Mouse (Mus musculus) limb, embryonic 15.5 days (tissue): ENCODE measurements at regions not wholly inside any gene's neighbourhood (a gene's known extent, or its start where the extent isn't known, plus 50 kb on each side); places are given as distances from the start of the nearest gene placed in this dataset.

ENCODE experiments used
- ATAC-seq: fragments of 200-750 bp; cut with Nextera tagmentation; 2 replicates; pipeline ENCODE4 v1.8.0; 2017; ENCODE audit warnings: low read depth, moderate TSS enrichment; ENCODE audit not compliant: insufficient number of reproducible peaks, low FRiP score, low TSS enrichment
- H3K27ac ChIP-seq: fragments of 300-500 bp; sonication (generic); 2 replicates; pipeline ENCODE4 v1.5.1; 2015; ENCODE audit warnings: moderate library complexity, mild to moderate bottlenecking, inconsistent platforms
- H3K27me3 ChIP-seq: fragments of 300-500 bp; sonication (generic); 2 replicates; pipeline ENCODE4 v1.6.1; 2015; ENCODE audit warnings: inconsistent platforms
- H3K36me3 ChIP-seq: fragments of 300-500 bp; sonication (generic); 2 replicates; pipeline ENCODE4 v1.6.1; 2015; ENCODE audit warnings: inconsistent platforms
- H3K4me1 ChIP-seq: fragments of 300-500 bp; sonication (generic); 2 replicates; pipeline ENCODE4 v1.6.1; 2015; ENCODE audit warnings: inconsistent platforms
- H3K4me2 ChIP-seq: fragments of 300-500 bp; sonication (generic); 2 replicates; pipeline ENCODE4 v1.6.1; 2015; ENCODE audit warnings: mild to moderate bottlenecking, inconsistent platforms
- H3K4me3 ChIP-seq: fragments of 300-500 bp; sonication (generic); 2 replicates; pipeline ENCODE4 v1.5.1; 2015; ENCODE audit warnings: mild to moderate bottlenecking, inconsistent platforms
- H3K9ac ChIP-seq: fragments of 300-500 bp; sonication (generic); 2 replicates; pipeline ENCODE4 v1.6.1; 2015; ENCODE audit warnings: inconsistent platforms
- H3K9me3 ChIP-seq: fragments of 300-500 bp; sonication (generic); 2 replicates; pipeline ENCODE4 v1.6.1; 2016; ENCODE audit warnings: inconsistent platforms
- WGBS: fragments of 180-500 bp; shearing (Covaris S2); methylation state at CpG from one replicate; pipeline ENCODE4 v1.1.7; 2015; 5-methylcytosine and 5-hydroxymethylcytosine counted together

GRCm38 (mm10) chr17:84056469-84056868, 131.3 kb downstream of the Zfp36l2 start:
- Histone ChIP-seq H3K27me3 (no peaks in the 10 kb centered on the region), H3K9ac (no peak overlapping the region), H3K4me3 (no peak overlapping the region), H3K9me3 (no peaks in the 10 kb centered on the region), H3K36me3 (no peaks in the 10 kb centered on the region), H3K4me1 (peaks cover 12% of the 10 kb centered on the region), H3K4me2 (no peak overlapping the region), H3K27ac (0 out of 2 replicates have a peak overlapping the region, but pooled peaks have one; percentile 17)
- 78% methylated on average over 4 of the region's 4 CpGs for WGBS
- ATAC-seq = no peak

- H3K4me2 ChIP-seq = no peak overlapping the region
- ATAC-seq = no peak
- H3K9ac ChIP-seq = no peak overlapping the region
- H3K4me1 ChIP-seq = peaks cover 6% of the 10 kb centered on the region
- H3K9me3 ChIP-seq = no peaks in the 10 kb centered on the region
- H3K4me3 ChIP-seq = no peak overlapping the region
- no peaks in the 10 kb centered on the region for H3K27me3 ChIP-seq
- no peak overlapping the region for H3K27ac ChIP-seq
- H3K36me3 ChIP-seq = no peaks in the 10 kb centered on the region
- WGBS = 74% methylated on average over 8 of the region's 8 CpGs
Measured at GRCm38 (mm10) chr17:84052437-84052836, 135.3 kb downstream of the Zfp36l2 start.

DNA sequence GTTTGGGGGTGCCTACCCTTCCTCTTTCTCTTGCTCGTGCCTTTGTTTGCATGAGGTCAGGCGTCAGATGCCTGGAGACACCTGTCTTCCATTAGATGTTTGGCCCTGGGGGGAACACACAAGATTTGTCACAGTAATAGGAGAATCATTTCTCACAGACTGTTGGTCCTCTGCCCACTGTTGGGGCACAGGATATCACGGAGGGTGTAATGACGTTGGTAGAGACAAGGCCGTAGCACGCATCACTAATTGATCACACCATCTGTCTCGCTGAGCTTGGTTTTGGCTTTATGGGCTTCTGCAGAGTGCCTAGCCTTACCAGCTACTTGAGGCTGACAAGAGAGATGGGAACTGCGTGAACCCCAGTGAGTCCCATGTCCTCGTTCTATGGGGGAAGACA, 136.5 kb downstream of the Zfp36l2 start:
- Histone ChIP-seq H3K9me3 (no peaks in the 10 kb centered on the region), H3K9ac (no peak overlapping the region), H3K4me1 (peaks cover 6% of the 10 kb centered on the region), H3K4me2 (no peak overlapping the region), H3K4me3 (no peak overlapping the region), H3K36me3 (no peaks in the 10 kb centered on the region), H3K27ac (no peak overlapping the region), H3K27me3 (no peaks in the 10 kb centered on the region)
- no peak for ATAC-seq
- 59% methylated on average over 9 of the region's 9 CpGs for WGBS

DNA sequence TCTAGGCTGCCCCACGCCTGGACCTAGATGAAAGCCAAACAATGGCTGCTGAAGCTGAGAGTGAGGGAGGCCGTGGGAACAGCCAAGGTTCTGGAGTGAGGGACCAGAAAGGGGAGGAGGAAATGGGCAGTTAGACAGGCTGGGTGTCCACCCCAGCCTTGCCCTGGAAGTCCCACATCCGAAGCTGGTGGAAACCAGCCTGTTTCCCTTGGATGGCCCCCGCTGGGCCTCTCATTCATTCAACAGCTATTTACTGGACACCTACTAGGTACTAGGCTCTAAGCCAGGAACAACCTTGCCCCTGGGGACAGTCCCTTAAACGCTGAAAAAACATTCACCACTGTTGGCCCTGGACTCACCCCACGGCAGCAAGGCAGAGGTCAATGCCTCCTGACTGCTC, 139.2 kb downstream of the Zfp36l2 start:
- Histone ChIP-seq H3K27me3 (no peaks in the 10 kb centered on the region), H3K4me1 (peaks cover 24% of the 10 kb centered on the region), H3K4me3 (no peak overlapping the region), H3K9ac (no peak overlapping the region), H3K36me3 (no peaks in the 10 kb centered on the region), H3K4me2 (no peak overlapping the region), H3K9me3 (no peaks in the 10 kb centered on the region), H3K27ac (no peak overlapping the region)
- 54% methylated on average over 6 of the region's 6 CpGs for WGBS
- ATAC-seq = no peak

- no peak overlapping the region for H3K27ac ChIP-seq
- no peak overlapping the region for H3K9ac ChIP-seq
- WGBS = 83% methylated on average over 1 of the region's 1 CpGs
- H3K4me3 ChIP-seq = no peak overlapping the region
- H3K27me3 ChIP-seq = no peaks in the 10 kb centered on the region
- H3K9me3 ChIP-seq = no peaks in the 10 kb centered on the region
- H3K36me3 ChIP-seq = no peaks in the 10 kb centered on the region
- no peak overlapping the region for H3K4me2 ChIP-seq
- peaks cover 34% of the 10 kb centered on the region for H3K4me1 ChIP-seq
- no peak for ATAC-seq
Measured at GRCm38 (mm10) chr17:84047520-84047919, 140.2 kb downstream of the Zfp36l2 start.

- H3K4me3 ChIP-seq = no peak overlapping the region
- H3K9me3 ChIP-seq = 0 out of 2 replicates have a peak, but pooled peaks cover 3% of the 10 kb centered on the region
- no peak for ATAC-seq
- no peaks in the 10 kb centered on the region for H3K36me3 ChIP-seq
- H3K27me3 ChIP-seq = no peaks in the 10 kb centered on the region
- H3K27ac ChIP-seq = peak overlapping the region; percentile 28; the same call in 1 of the 2 replicates
- no peak overlapping the region for H3K4me2 ChIP-seq
- peaks cover 34% of the 10 kb centered on the region for H3K4me1 ChIP-seq
- no peak overlapping the region for H3K9ac ChIP-seq
- 84% methylated on average over 1 of the region's 1 CpGs for WGBS
Measured at GRCm38 (mm10) chr17:84045812-84046211, 141.9 kb downstream of the Zfp36l2 start.

DNA sequence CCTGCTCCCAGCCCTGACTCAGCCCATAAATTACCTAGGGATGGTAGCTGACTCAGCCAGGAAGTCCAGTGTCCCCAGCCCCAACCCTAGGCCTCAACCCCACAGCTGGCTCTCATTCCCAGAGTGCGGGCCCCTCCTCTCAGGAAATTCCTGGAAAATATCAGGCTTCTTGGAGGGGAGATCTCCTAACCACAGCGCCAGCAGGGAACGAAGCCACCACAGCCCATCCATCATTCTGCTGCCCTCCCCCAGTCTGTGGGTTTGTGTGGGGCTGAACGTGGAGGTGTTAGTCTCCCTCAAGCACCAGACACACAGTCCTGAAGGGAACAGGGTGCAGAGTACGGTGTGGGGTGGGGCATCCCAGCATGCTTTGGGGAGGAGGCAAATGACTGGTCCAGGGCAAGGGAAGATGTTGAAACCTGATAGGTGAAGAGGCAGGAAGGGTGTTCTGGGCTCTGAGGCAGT, 143.2 kb downstream of the Zfp36l2 start:
- H3K4me1 ChIP-seq = peaks cover 34% of the 10 kb centered on the region
- ATAC-seq = peak; percentile 82
- no peaks in the 10 kb centered on the region for H3K27me3 ChIP-seq
- 7% methylated on average over 5 of the region's 5 CpGs for WGBS
- H3K27ac ChIP-seq = peak overlapping the region; percentile 84
- 0 out of 2 replicates have a peak, but pooled peaks cover 3% of the 10 kb centered on the region for H3K9me3 ChIP-seq
- no peak overlapping the region; the same call in 1 of the 2 replicates for H3K4me2 ChIP-seq
- H3K36me3 ChIP-seq = no peaks in the 10 kb centered on the region
- no peak overlapping the region for H3K9ac ChIP-seq
- H3K4me3 ChIP-seq = no peak overlapping the region

- H3K4me1 ChIP-seq = peaks cover 39% of the 10 kb centered on the region
- H3K36me3 ChIP-seq = no peaks in the 10 kb centered on the region
- no peak overlapping the region for H3K9ac ChIP-seq
- no peak for ATAC-seq
- no peak overlapping the region for H3K4me3 ChIP-seq
- 74% methylated on average over 2 of the region's 2 CpGs for WGBS
- no peak overlapping the region for H3K4me2 ChIP-seq
- 0 out of 2 replicates have a peak, but pooled peaks cover 3% of the 10 kb centered on the region for H3K9me3 ChIP-seq
- H3K27me3 ChIP-seq = no peaks in the 10 kb centered on the region
- H3K27ac ChIP-seq = peak overlapping the region; percentile 11; the same call in 1 of the 2 replicates
Measured at GRCm38 (mm10) chr17:84043102-84043501, 144.6 kb downstream of the Zfp36l2 start.

DNA sequence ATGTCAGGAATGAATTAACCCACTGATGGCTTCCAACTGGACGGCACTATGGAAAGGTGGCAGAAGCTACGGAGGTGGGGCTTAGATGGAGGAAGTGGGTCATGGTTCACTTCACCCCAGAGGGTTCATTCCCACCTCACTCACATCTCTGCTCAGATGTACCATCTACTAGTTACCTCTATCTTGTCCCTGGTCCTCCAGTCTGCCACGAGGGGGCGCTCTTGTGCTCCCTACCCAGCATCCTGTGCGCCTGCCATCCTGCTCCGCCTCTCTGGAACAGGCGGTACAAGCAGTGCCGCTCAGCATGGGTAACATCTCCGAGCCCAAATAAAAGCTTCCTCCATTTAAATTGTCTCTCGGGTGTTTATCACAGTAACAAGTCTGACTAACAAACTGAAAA, 148.3 kb downstream of the Zfp36l2 start:
- H3K27ac ChIP-seq = no peak overlapping the region
- no peak for ATAC-seq
- H3K4me3 ChIP-seq = no peak overlapping the region
- H3K4me2 ChIP-seq = no peak overlapping the region
- H3K9ac ChIP-seq = no peak overlapping the region
- WGBS = 74% methylated on average over 10 of the region's 10 CpGs
- peaks cover 53% of the 10 kb centered on the region for H3K4me1 ChIP-seq
- H3K36me3 ChIP-seq = no peaks in the 10 kb centered on the region
- H3K27me3 ChIP-seq = no peaks in the 10 kb centered on the region
- 0 out of 2 replicates have a peak, but pooled peaks cover 3% of the 10 kb centered on the region for H3K9me3 ChIP-seq

GRCm38 (mm10) chr17:84037580-84038304, 150.0 kb downstream of the Zfp36l2 start:
- WGBS = 32% methylated on average over 11 of the region's 11 CpGs
- peak; percentile 45; the same call in 1 of the 2 replicates for ATAC-seq
- no peak overlapping the region for H3K9ac ChIP-seq

GRCm38 (mm10) chr17:84036056-84036455, 151.7 kb downstream of the Zfp36l2 start:
- 0 out of 2 replicates have a peak, but pooled peaks cover under 1% of the 10 kb centered on the region for H3K9me3 ChIP-seq
- ATAC-seq = no peak
- peaks cover 52% of the 10 kb centered on the region for H3K4me1 ChIP-seq
- no peaks in the 10 kb centered on the region for H3K27me3 ChIP-seq
- no peak overlapping the region for H3K4me2 ChIP-seq
- 71% methylated on average over 6 of the region's 6 CpGs for WGBS
- peak overlapping the region; percentile 24; the same call in 1 of the 2 replicates for H3K27ac ChIP-seq
- no peak overlapping the region for H3K4me3 ChIP-seq
- H3K36me3 ChIP-seq = no peaks in the 10 kb centered on the region
- no peak overlapping the region for H3K9ac ChIP-seq

More at GRCm38 (mm10) chr17:84037580-84038304, 150.0 kb downstream of the Zfp36l2 start:
- Histone ChIP-seq H3K9me3 (0 out of 2 replicates have a peak, but pooled peaks cover 3% of the 10 kb centered on the region), H3K4me1 (peaks cover 38% of the 10 kb centered on the region), H3K27me3 (no peaks in the 10 kb centered on the region), H3K4me2 (no peak overlapping the region), H3K36me3 (no peaks in the 10 kb centered on the region), H3K27ac (peak overlapping the region; percentile 77), H3K4me3 (no peak overlapping the region)

- Histone ChIP-seq H3K27me3 (no peaks in the 10 kb centered on the region), H3K4me3 (no peak overlapping the region), H3K9me3 (no peaks in the 10 kb centered on the region), H3K4me2 (no peak overlapping the region), H3K27ac (no peak overlapping the region), H3K4me1 (peaks cover 56% of the 10 kb centered on the region), H3K9ac (no peak overlapping the region), H3K36me3 (no peaks in the 10 kb centered on the region)
- WGBS = 97% methylated on average over 1 of the region's 1 CpGs
- ATAC-seq = no peak
Measured at GRCm38 (mm10) chr17:84034801-84035200, 152.9 kb downstream of the Zfp36l2 start.
